Mouse (Mus musculus): ENCODE measurements at regions not wholly inside any gene's neighbourhood (a gene's known extent, or its start where the extent isn't known, plus 50 kb on each side); places are given as distances from the start of the nearest gene placed in this dataset.

- no peak for DNase-seq (ENCODE audit: low spot score in 2 of 2)
Measured at GRCm38 (mm10) chr2:131674872-131675271, 112.8 kb upstream of the Adra1d start.

GRCm38 (mm10) chr2:131673351-131673750 lies 111.3 kb upstream of the Adra1d start:
- no peak for DNase-seq (ENCODE audit: low spot score in 2 of 2)

- DNase-seq (ENCODE audit: low spot score in 2 of 2): no peak
Measured at GRCm38 (mm10) chr2:131672646-131673045, 110.6 kb upstream of the Adra1d start.

GRCm38 (mm10) chr2:131672223-131672622 lies 110.1 kb upstream of the Adra1d start:
- no peak for DNase-seq (ENCODE audit: low spot score in 2 of 2)

- no peak for DNase-seq (ENCODE audit: low spot score in 2 of 2)
Measured at GRCm38 (mm10) chr2:131670876-131671275, 108.8 kb upstream of the Adra1d start.

- DNase-seq (ENCODE audit: low spot score in 2 of 2): no peak
Measured at GRCm38 (mm10) chr2:131667874-131668273, 105.8 kb upstream of the Adra1d start.

- DNase-seq (ENCODE audit: low spot score in 2 of 2): no peak
Measured at GRCm38 (mm10) chr2:131666841-131667364, 104.8 kb upstream of the Adra1d start.

- no peak for DNase-seq (ENCODE audit: low spot score in 2 of 2)
Measured at GRCm38 (mm10) chr2:131664575-131664974, 102.5 kb upstream of the Adra1d start.

- no peak for DNase-seq (ENCODE audit: low spot score in 2 of 2)
Measured at GRCm38 (mm10) chr2:131663199-131663809, 101.2 kb upstream of the Adra1d start.

GRCm38 (mm10) chr2:131652197-131652596 lies 90.1 kb upstream of the Adra1d start:
- peak in 1 of 2 experiments; percentile 41 for DNase-seq (ENCODE audit: low spot score in 2 of 2)

- peak in 1 of 2 experiments; percentile 23 for DNase-seq (ENCODE audit: low spot score in 2 of 2)
Measured at GRCm38 (mm10) chr2:131650611-131651153, 88.6 kb upstream of the Adra1d start.

- no peak for DNase-seq (ENCODE audit: low spot score in 2 of 2)
Measured at GRCm38 (mm10) chr2:131644166-131644858, 82.2 kb upstream of the Adra1d start.

GRCm38 (mm10) chr2:131642456-131642855 lies 80.4 kb upstream of the Adra1d start:
- no peak for DNase-seq (ENCODE audit: low spot score in 2 of 2)

GRCm38 (mm10) chr2:131638996-131639605 lies 77.0 kb upstream of the Adra1d start:
- DNase-seq (ENCODE audit: low spot score in 2 of 2): no peak

- DNase-seq (ENCODE audit: low spot score in 2 of 2): no peak
Measured at GRCm38 (mm10) chr2:131635791-131636190, 73.7 kb upstream of the Adra1d start.

- no peak for DNase-seq (ENCODE audit: low spot score in 2 of 2)
Measured at GRCm38 (mm10) chr2:131617916-131618315, 55.8 kb upstream of the Adra1d start.

GRCm38 (mm10) chr2:131612486-131612885 lies 50.4 kb upstream of the Adra1d start:
- no peak for DNase-seq (ENCODE audit: low spot score in 2 of 2)
